Mouse (Mus musculus) lung, adult 2 months (tissue): Measurements from ENCODE around the gene 4930568D16Rik.

Experiments used
- CTCF ChIP-seq: fragments of 200-500 bp; IDR thresholded peaks from 2 replicates; pipeline ENCODE4 v1.5.1; 2011; ENCODE audit warnings: mild to moderate bottlenecking, low read length, control low read depth; ENCODE audit not compliant: insufficient read depth
- POLR2A ChIP-seq: fragments of 200-500 bp; IDR thresholded peaks from 2 replicates; pipeline ENCODE4 v1.6.1; 2011; ENCODE audit warnings: low read depth, mild to moderate bottlenecking, control low read depth, low read length, borderline replicate concordance; ENCODE audit errors: extremely low read depth

GRCm38 (mm10) chr2:35412810-35413209 lies 45.3 kb upstream of the 4930568D16Rik start:
- no peak for TF ChIP-seq CTCF
- TF ChIP-seq POLR2A, result no peak
